In the genomic region with DNA sequence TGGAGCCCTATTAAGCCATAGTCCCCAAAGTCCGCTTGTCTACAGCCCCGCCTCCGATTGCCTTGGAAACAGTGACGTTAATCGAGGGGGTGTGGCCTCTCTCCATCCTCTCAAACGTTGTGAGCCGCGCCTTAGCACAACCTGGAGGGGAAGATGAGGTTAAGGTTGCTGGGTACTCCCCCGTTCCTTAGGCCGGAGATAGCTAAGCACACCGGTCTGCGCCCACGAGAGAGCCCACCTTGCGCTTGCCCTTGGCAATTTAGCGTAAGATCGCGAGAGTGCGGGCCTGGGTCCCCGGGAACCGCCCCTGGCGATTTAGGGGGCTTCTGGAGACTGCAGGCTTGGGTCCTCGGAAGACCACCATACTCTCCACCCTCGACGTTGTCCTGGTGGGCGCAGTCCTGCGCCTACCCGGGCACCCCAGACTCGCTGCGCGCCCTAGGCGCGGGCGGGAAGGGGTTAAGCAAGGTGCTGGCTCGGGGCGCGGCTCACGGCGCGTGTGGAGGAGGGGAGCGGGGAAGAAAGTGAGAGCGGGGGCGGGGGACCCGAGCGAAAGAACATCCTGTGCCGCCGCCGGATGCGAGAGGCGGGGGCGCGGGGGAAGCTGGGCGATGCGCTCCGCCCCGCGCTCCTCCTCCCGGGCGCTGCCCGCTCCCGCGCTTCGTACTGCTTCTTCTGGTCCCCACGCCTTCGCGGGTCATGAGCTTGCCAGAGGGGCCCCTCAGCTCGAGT, we compare ENCODE assay signal across 1 mouse cellular context.
TF ChIP-seq lines count a peak whose summit lies in the region.

No protein-coding gene starts in this region.

TF ChIP-seq in CH12.LX, 34 proteins besides CTCF, POLR2A, EP300 and RAD21:
- TF ChIP-seq NELFE (IDR thresholded peaks at IDR 0.05; ENCODE audit: low read depth, low read length), result peak; percentile 69
- TF ChIP-seq PAX5 (IDR thresholded peaks at IDR 0.05; ENCODE audit: low read length), result no peak
- TF ChIP-seq GABPA (IDR thresholded peaks at IDR 0.05; ENCODE audit: insufficient replicate concordance, low read depth, low read length), result no peak
- TF ChIP-seq ETS1 (conservative IDR thresholded peaks at IDR 0.05; ENCODE audit: low read depth, low read length), result 0 out of 2 replicates have a peak, but pooled peaks have one; percentile 7
- peak; percentile 57 for TF ChIP-seq HCFC1 (IDR thresholded peaks at IDR 0.05; ENCODE audit: low read depth, low read length)
- peak; percentile 95 for TF ChIP-seq CHD2 (IDR thresholded peaks at IDR 0.05; ENCODE audit: low read length)
- no peak for TF ChIP-seq USF1 (IDR thresholded peaks at IDR 0.05; ENCODE audit: low read depth, low read length)
- TF ChIP-seq SIN3A (IDR thresholded peaks at IDR 0.05; ENCODE audit: low read length), result peak; percentile 23; the same call in 1 of the 2 replicates
- TF ChIP-seq ZC3H11A (IDR thresholded peaks at IDR 0.05; ENCODE audit: low read depth, low read length), result no peak
- TF ChIP-seq MXI1 (IDR thresholded peaks at IDR 0.05; ENCODE audit: low read depth, low read length), result peak; percentile 56
- TF ChIP-seq SMC3 (IDR thresholded peaks at IDR 0.05; ENCODE audit: low read depth, low read length), result no peak
- TF ChIP-seq ELF1 (IDR thresholded peaks at IDR 0.05; ENCODE audit: low read depth, low read length), result peak; percentile 50; the same call in 1 of the 2 replicates
- TF ChIP-seq ZNF384 (IDR thresholded peaks at IDR 0.05; ENCODE audit: low read depth, low read length), result no peak
- TF ChIP-seq POLR2AphosphoS2 (IDR thresholded peaks at IDR 0.05; ENCODE audit: low read depth, low read length), result peak; percentile 33; the same call in 1 of the 2 replicates
- no peak for TF ChIP-seq RCOR1 (conservative IDR thresholded peaks at IDR 0.05; ENCODE audit: low read depth, low read length)
- TF ChIP-seq BHLHE40 (IDR thresholded peaks at IDR 0.05; ENCODE audit: low read depth, low read length), result peak; percentile 62; the same call in 1 of the 2 replicates
- TF ChIP-seq CHD1 (IDR thresholded peaks at IDR 0.05; ENCODE audit: low read depth, low read length), result no peak
- 0 out of 2 replicates have a peak, but pooled peaks have one; percentile 42 for TF ChIP-seq TBP (conservative IDR thresholded peaks at IDR 0.05; ENCODE audit: low read depth, low read length)
- TF ChIP-seq MAZ (IDR thresholded peaks at IDR 0.05; ENCODE audit: low read depth, low read length), result peak; percentile 97
- peak; percentile 63 for TF ChIP-seq IRF4 (IDR thresholded peaks at IDR 0.05; ENCODE audit: low read depth, low read length)
- peak; percentile 5; the same call in 1 of the 2 replicates for TF ChIP-seq MEF2A (IDR thresholded peaks at IDR 0.05; ENCODE audit: borderline replicate concordance, low read depth, low read length)
- no peak for TF ChIP-seq KAT2A (IDR thresholded peaks at IDR 0.05; ENCODE audit: insufficient replicate concordance, low read length)
- 0 out of 2 replicates have a peak, but pooled peaks have one; percentile 59 for TF ChIP-seq UBTF (IDR thresholded peaks at IDR 0.05; ENCODE audit: low read depth, low read length)
- TF ChIP-seq USF2 (conservative IDR thresholded peaks at IDR 0.05; ENCODE audit: low read depth, low read length), result no peak
- TF ChIP-seq NRF1 (IDR thresholded peaks at IDR 0.05; ENCODE audit: low read depth, low read length), result peak; percentile 30; the same call in 1 of the 2 replicates
- TF ChIP-seq JUN (IDR thresholded peaks at IDR 0.05; ENCODE audit: insufficient read depth, low read depth, low read length), result no peak
- no peak for TF ChIP-seq JUND (conservative IDR thresholded peaks at IDR 0.05; ENCODE audit: low read depth, low read length)
- TF ChIP-seq MAX (IDR thresholded peaks at IDR 0.05; ENCODE audit: low read length), result peak; percentile 70
